Mouse (Mus musculus): ENCODE measurements around the gene Tnni3.
"Not testable (repeated sequence)": the region's sequence is repeated elsewhere in the genome, so short reads cannot be mapped to it uniquely, and the experiment has no call there.

Tnni3 gene

DNA sequence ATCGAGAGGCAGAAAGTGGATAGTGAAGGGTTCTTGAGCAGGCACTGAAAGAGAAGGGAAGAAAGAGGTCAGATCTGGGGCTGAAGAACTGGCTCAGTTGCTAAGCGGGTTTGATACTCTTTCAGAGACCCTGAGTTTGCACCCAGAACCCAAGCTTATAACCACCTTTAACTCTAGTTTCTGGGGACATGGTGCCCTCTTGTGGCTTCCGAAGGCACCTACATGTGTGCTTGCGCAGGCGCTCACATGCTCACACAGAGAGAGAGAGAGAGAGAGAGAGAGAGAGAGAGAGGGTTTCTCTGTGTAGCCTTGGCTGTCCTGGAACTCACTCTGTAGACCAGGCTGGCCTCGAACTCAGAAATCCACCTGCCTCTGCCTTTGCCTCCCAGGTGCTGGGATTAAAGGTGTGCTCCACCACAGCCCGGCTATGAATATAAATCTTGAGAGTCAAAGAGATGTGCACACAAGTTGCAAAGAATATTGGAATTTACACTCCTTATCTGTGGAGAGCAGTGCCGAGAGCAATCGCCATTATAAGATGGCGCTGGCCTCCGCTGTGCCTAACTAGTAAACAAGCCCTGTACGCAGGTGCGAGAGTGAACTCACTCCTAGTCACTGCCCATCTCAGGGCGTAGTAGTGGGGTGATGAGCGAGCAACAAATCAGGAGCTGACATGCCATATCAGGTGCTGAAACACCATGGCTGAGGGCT lies at the start of gene Tnni3:
Tnni3 (minus strand) TSS at position 18 of the 711 bp plus-strand sequence.
- DNase-seq (ENCODE audit: extremely low spot score), result peak; percentile 63

GRCm38 (mm10) chr7:4572361-4572760 lies 48.3 kb upstream of the Tnni3 start:
- DNase-seq (ENCODE audit: extremely low spot score), result not testable (repeated sequence)

GRCm38 (mm10) chr7:4562660-4563059 lies 38.6 kb upstream of the Tnni3 start:
- DNase-seq (ENCODE audit: extremely low spot score), result no peak

- no peak for DNase-seq (ENCODE audit: extremely low spot score)
Measured at GRCm38 (mm10) chr7:4557167-4557560, 33.1 kb upstream of the Tnni3 start.

GRCm38 (mm10) chr7:4556256-4557166 lies 32.5 kb upstream of the Tnni3 start:
- DNase-seq (ENCODE audit: extremely low spot score), result peak; percentile 77

GRCm38 (mm10) chr7:4547221-4547641 lies 23.2 kb upstream of the Tnni3 start, which contains the start of gene Syt5:
Gene Syt5 (minus strand): TSS chr7:4547541.
- DNase-seq (ENCODE audit: extremely low spot score), result peak; percentile 21

- DNase-seq (ENCODE audit: extremely low spot score), result peak; percentile 82
Measured at GRCm38 (mm10) chr7:4546591-4547131, 22.6 kb upstream of the Tnni3 start.

GRCm38 (mm10) chr7:4546050-4546449 lies 22.0 kb upstream of the Tnni3 start:
- no peak for DNase-seq (ENCODE audit: extremely low spot score)

- DNase-seq (ENCODE audit: extremely low spot score), result no peak
Measured at GRCm38 (mm10) chr7:4542013-4542412, 18.0 kb upstream of the Tnni3 start.

- no peak for DNase-seq (ENCODE audit: extremely low spot score)
Measured at GRCm38 (mm10) chr7:4541344-4541743, 17.3 kb upstream of the Tnni3 start.

- DNase-seq (ENCODE audit: extremely low spot score), result no peak
Measured at GRCm38 (mm10) chr7:4539019-4539418, 15.0 kb upstream of the Tnni3 start.

DNA sequence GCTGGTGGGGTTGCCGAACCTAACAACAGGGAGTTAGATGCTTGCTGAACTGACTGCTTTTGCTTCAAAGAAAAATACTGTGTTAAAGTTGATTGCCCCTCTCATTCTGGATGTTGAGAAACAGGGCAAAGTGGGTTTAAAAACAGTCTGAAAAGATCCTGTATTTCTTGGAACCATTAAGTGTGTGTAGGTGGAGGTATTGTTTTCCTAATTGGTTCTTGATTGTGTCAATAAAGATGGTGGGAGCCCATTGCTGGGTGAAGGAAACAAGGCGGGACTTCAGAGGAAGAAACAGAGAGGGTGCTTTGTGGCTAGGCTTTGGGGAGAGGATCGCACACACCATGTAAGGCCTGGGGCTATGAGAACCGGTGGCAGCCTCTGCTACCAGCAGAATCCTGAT lies 13.2 kb upstream of the Tnni3 start:
- no peak for DNase-seq (ENCODE audit: extremely low spot score)

GRCm38 (mm10) chr7:4536369-4536768 lies 12.3 kb upstream of the Tnni3 start:
- no peak for DNase-seq (ENCODE audit: extremely low spot score)

- DNase-seq (ENCODE audit: extremely low spot score), result peak; percentile 81
Measured at GRCm38 (mm10) chr7:4532005-4532729, 8.1 kb upstream of the Tnni3 start, which contains the start of gene Dnaaf3. Gene Dnaaf3 (minus strand): TSS chr7:4532453.

- not testable (repeated sequence) for DNase-seq (ENCODE audit: extremely low spot score)
Measured at GRCm38 (mm10) chr7:4530166-4530565, 6.1 kb upstream of the Tnni3 start.

- DNase-seq (ENCODE audit: extremely low spot score), result peak; percentile 15
Measured at GRCm38 (mm10) chr7:4527302-4527689, 3.3 kb upstream of the Tnni3 start.

DNA sequence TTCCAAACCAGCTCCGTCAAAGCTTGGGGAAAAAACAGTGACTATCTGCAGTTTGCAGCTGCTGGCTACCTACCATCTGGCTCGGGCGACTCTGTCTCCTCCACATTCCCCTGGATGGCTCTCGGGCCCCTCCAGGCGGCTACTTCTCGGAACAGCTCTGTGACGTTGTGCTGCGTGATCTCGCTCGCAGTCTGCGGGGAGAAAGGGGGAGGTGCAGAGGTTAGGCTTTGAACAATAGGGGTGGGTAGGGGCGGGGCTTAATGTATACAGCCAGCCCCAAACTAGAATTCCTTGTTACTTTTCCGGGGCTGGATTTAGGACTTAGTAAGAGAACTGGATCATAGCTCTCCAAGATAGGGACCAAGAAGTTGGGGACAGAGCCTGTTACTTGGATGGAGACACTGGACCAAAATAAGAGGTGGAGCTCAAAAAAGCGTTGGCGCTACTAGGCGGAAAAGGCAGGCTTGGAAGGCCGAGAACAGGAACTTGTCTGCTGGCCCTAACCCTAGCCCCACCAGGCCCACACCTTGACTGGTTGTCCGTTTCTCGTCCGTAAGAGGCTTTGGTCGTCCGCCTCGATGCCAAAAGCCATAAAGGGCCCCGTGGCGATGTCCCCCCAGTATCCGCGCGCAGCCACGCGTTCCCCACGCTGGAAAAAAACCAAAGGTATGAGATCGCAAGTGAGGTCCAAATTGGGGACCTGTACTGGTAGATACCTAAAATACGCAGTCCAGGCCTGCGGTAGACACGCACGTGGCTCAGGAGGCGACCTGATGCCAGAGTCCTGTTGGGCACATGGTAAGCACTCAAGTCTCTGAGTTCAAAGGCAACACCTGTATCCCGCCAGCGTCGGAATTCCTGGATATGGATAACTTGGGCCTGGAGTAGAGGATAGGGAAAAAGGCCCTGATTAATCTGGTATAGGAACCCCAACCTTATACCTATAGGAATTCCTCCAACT lies 2.6 kb upstream of the Tnni3 start:
- DNase-seq (ENCODE audit: extremely low spot score), result peak; percentile 89

- no peak for DNase-seq (ENCODE audit: extremely low spot score)
Measured at GRCm38 (mm10) chr7:4523205-4524130, 561 bp downstream of the Tnni3 start.

DNA sequence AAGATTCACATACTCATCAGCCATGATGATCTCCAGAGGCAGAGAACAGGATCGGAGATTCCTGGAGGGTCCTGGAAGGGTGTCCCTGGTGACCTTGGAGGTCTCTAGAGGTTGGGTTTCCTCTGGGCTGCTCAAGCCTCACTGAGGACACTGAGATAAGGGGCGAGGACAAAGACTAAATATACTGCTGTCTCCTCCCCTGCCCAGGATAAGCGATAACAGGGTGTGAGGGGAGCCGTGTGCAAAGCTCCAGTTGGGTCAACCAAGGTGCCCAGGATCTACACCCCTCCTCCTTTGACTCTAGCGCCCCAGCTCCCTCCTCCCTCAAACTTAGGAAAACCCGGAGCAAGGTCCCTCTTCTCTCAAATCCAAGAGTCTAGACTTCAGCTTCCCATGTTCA lies 1.7 kb downstream of the Tnni3 start:
- no peak for DNase-seq (ENCODE audit: extremely low spot score)

Data from embryo, embryonic 9.5 days (tissue).